ENCODE assay signal across 8 mouse cellular contexts in genomic region chr11:59230144-59230760, GRCm38 (mm10). TPM values are rescaled to one million over a fixed set of nuclear protein-coding genes. Genes with fewer than 3 reads are reported as not detected.
DNase-seq lines count a peak whose midpoint lies in the region; ATAC-seq and TF ChIP-seq lines count a peak whose summit lies in the region.

No protein-coding gene starts in this region.

- peaks cover 15% of the 10 kb centered on the region for H3K4me1 ChIP-seq in testis, adult 2 months (ENCODE audit: control insufficient read depth, insufficient read depth, low read length)
- peaks cover 20% of the 10 kb centered on the region for H3K4me1 ChIP-seq in embryonic facial prominence, embryonic 14.5 days (ENCODE audit: control insufficient read depth, insufficient read depth, low read length)
- peaks cover 5% of the 10 kb centered on the region; the same call in 1 of the 2 replicates for H3K4me1 ChIP-seq in intestine, postnatal 0 days (replicated peaks; ENCODE audit: control insufficient read depth, insufficient read depth, low read length)
- H3K4me1 ChIP-seq in lung, adult 2 months (ENCODE audit: control insufficient read depth, insufficient read depth, low read length) = peaks cover 15% of the 10 kb centered on the region

- WGBS in embryonic facial prominence, embryonic 14.5 days = 16% methylated on average over 7 of the region's 7 CpGs
- WGBS in intestine, postnatal 0 days = 6% methylated on average over 7 of the region's 7 CpGs
- WGBS in lung, adult 2 months = 12% methylated on average over 7 of the region's 7 CpGs

- no peaks in the 10 kb centered on the region for H3K36me3 ChIP-seq in testis, adult 2 months (ENCODE audit: control insufficient read depth, insufficient read depth, low read length)
- H3K36me3 ChIP-seq in embryonic facial prominence, embryonic 14.5 days (ENCODE audit: control insufficient read depth, insufficient read depth, low read length) = no peaks in the 10 kb centered on the region
- no peaks in the 10 kb centered on the region for H3K36me3 ChIP-seq in intestine, postnatal 0 days (ENCODE audit: control insufficient read depth, insufficient read depth)

- ATAC-seq in embryonic facial prominence, embryonic 14.5 days (ENCODE audit: low read depth) = no peak
- ATAC-seq in intestine, postnatal 0 days = no peak

- no peak overlapping the region for H3K9ac ChIP-seq in embryonic facial prominence, embryonic 14.5 days (ENCODE audit: low read depth, low read length)
- H3K9ac ChIP-seq in intestine, postnatal 0 days (ENCODE audit: low read depth, low read length) = no peak overlapping the region

- H3K27me3 ChIP-seq in testis, adult 2 months (ENCODE audit: control insufficient read depth, insufficient read depth, low read length) = no peaks in the 10 kb centered on the region
- H3K27me3 ChIP-seq in embryonic facial prominence, embryonic 14.5 days (replicated peaks; ENCODE audit: control insufficient read depth, insufficient read depth, low read length) = no peaks in the 10 kb centered on the region
- no peaks in the 10 kb centered on the region for H3K27me3 ChIP-seq in intestine, postnatal 0 days (replicated peaks; ENCODE audit: control insufficient read depth, insufficient read depth, low read length)

- no peaks in the 10 kb centered on the region for H3K9me3 ChIP-seq in embryonic facial prominence, embryonic 14.5 days (ENCODE audit: control insufficient read depth, low read length)
- no peaks in the 10 kb centered on the region for H3K9me3 ChIP-seq in intestine, postnatal 0 days (ENCODE audit: control insufficient read depth)

- no peak for DNase-seq in testis, postnatal 14 days (ENCODE audit: low spot score)
- DNase-seq in adrenal gland, postnatal 10 days = peak; percentile 80
- peak; percentile 56 for DNase-seq in embryonic facial prominence, embryonic 14.5 days (ENCODE audit: low spot score)
- DNase-seq in lung, adult 2 months = peak; percentile 76
- peak; percentile 57 for DNase-seq in right cerebral cortex, postnatal 14 days
- no peak for DNase-seq in ovary, adult 18-20 months (ENCODE audit: low spot score)

- no peak overlapping the region for H3K4me2 ChIP-seq in embryonic facial prominence, embryonic 14.5 days (ENCODE audit: low read depth, low read length)
- no peak overlapping the region for H3K4me2 ChIP-seq in intestine, postnatal 0 days (replicated peaks; ENCODE audit: low read depth)

- TF ChIP-seq CTCF in testis, adult 2 months (IDR thresholded peaks at IDR 0.05; ENCODE audit: control insufficient read depth, insufficient read depth, insufficient replicate concordance, low read depth, low read length) = peak; percentile 53; the same call in 1 of the 2 replicates
- TF ChIP-seq CTCF in intestine, postnatal 0 days (IDR thresholded peaks at IDR 0.05; ENCODE audit: low read depth) = peak; percentile 88
- TF ChIP-seq CTCF in lung, adult 2 months (IDR thresholded peaks at IDR 0.05; ENCODE audit: insufficient read depth, low read length) = peak; percentile 84

- no peak overlapping the region for H3K27ac ChIP-seq in testis, adult 2 months (ENCODE audit: control insufficient read depth, insufficient read depth, low read depth, low read length)
- H3K27ac ChIP-seq in embryonic facial prominence, embryonic 14.5 days (replicated peaks; ENCODE audit: low read depth, low read length) = no peak overlapping the region
- H3K27ac ChIP-seq in intestine, postnatal 0 days (ENCODE audit: low read depth, low read length) = no peak overlapping the region

- TF ChIP-seq POLR2A in testis, adult 2 months (IDR thresholded peaks at IDR 0.05; ENCODE audit: control insufficient read depth, low read depth, low read length) = no peak
- no peak for TF ChIP-seq POLR2A in lung, adult 2 months (IDR thresholded peaks at IDR 0.05; ENCODE audit: borderline replicate concordance, extremely low read depth, low read depth, low read length)

- H3K4me3 ChIP-seq in testis, adult 2 months (ENCODE audit: control insufficient read depth, low read depth, low read length) = no peak overlapping the region
- H3K4me3 ChIP-seq in embryonic facial prominence, embryonic 14.5 days (ENCODE audit: low read depth, low read length) = no peak overlapping the region
- H3K4me3 ChIP-seq in intestine, postnatal 0 days (ENCODE audit: low read depth, low read length) = no peak overlapping the region
- no peak overlapping the region for H3K4me3 ChIP-seq in lung, adult 2 months (replicated peaks; ENCODE audit: extremely low read depth, low read depth, low read length)

RNA-seq across cellular contexts. Expression of gene Arf1, which starts 2.2 kb away (rescaled TPM):
- polyA plus RNA-seq in testis, adult 2 months (2012; rRNA removed) = 243 and 247 TPM in 2 replicates
- total RNA-seq in adrenal gland, postnatal 10 days (2021) = 100 to 1,000 TPM; 322 to 364 TPM
- polyA plus RNA-seq in embryonic facial prominence, embryonic 14.5 days (2014; fragmentation: Nextera tagmentation; extraction: Ambion mirVana) = 665 and 687 TPM in 2 replicates
- polyA plus RNA-seq in intestine, postnatal 0 days (2015; fragmentation: Nextera tagmentation; extraction: Ambion mirVana) = 574 and 605 TPM in 2 replicates
- polyA plus RNA-seq in lung, adult 2 months (2012; rRNA removed) = 525 and 566 TPM in 2 replicates

RNA-seq across cellular contexts. Expression of gene 2310033P09Rik, which starts 22.1 kb away (rescaled TPM):
- 11.1 and 13.3 TPM in 2 replicates for polyA plus RNA-seq in testis, adult 2 months (2012; rRNA removed)
- total RNA-seq in adrenal gland, postnatal 10 days (2021) = 10 to 100 TPM; 21.2 to 21.8 TPM
- 23.9 and 27.0 TPM in 2 replicates for polyA plus RNA-seq in embryonic facial prominence, embryonic 14.5 days (2014; fragmentation: Nextera tagmentation; extraction: Ambion mirVana)
- polyA plus RNA-seq in intestine, postnatal 0 days (2015; fragmentation: Nextera tagmentation; extraction: Ambion mirVana) = 24.1 and 30.6 TPM in 2 replicates
- 23.5 and 29.2 TPM in 2 replicates for polyA plus RNA-seq in lung, adult 2 months (2012; rRNA removed)

RNA-seq across cellular contexts. Expression of gene Mrpl55, which starts 28.0 kb away (rescaled TPM):
- 75.8 and 82.3 TPM in 2 replicates for polyA plus RNA-seq in testis, adult 2 months (2012; rRNA removed)
- total RNA-seq in adrenal gland, postnatal 10 days (2021) = 10 to 100 TPM; 72.8 to 78.8 TPM
- 81.9 and 89.3 TPM in 2 replicates for polyA plus RNA-seq in embryonic facial prominence, embryonic 14.5 days (2014; fragmentation: Nextera tagmentation; extraction: Ambion mirVana)
- polyA plus RNA-seq in intestine, postnatal 0 days (2015; fragmentation: Nextera tagmentation; extraction: Ambion mirVana) = 87.1 and 96.5 TPM in 2 replicates
- 26.0 and 27.0 TPM in 2 replicates for polyA plus RNA-seq in lung, adult 2 months (2012; rRNA removed)

RNA-seq across cellular contexts. Expression of gene Guk1, which starts 38.2 kb away (rescaled TPM):
- polyA plus RNA-seq in testis, adult 2 months (2012; rRNA removed) = 168 and 188 TPM in 2 replicates
- 10 to 100 TPM; 63.7 to 64.9 TPM for total RNA-seq in adrenal gland, postnatal 10 days (2021)
- 114 and 126 TPM in 2 replicates for polyA plus RNA-seq in embryonic facial prominence, embryonic 14.5 days (2014; fragmentation: Nextera tagmentation; extraction: Ambion mirVana)
- 110 and 119 TPM in 2 replicates for polyA plus RNA-seq in intestine, postnatal 0 days (2015; fragmentation: Nextera tagmentation; extraction: Ambion mirVana)
- polyA plus RNA-seq in lung, adult 2 months (2012; rRNA removed) = 100 and 126 TPM in 2 replicates

RNA-seq across cellular contexts. Expression of gene Gjc2, which starts 47.2 kb away (rescaled TPM):
- 2.1 and 2.7 TPM in 2 replicates for polyA plus RNA-seq in testis, adult 2 months (2012; rRNA removed)
- total RNA-seq in adrenal gland, postnatal 10 days (2021) = under 1 TPM; 0.48 to 0.88 TPM
- polyA plus RNA-seq in embryonic facial prominence, embryonic 14.5 days (2014; fragmentation: Nextera tagmentation; extraction: Ambion mirVana) = 0.29 and 0.60 TPM in 2 replicates
- polyA plus RNA-seq in intestine, postnatal 0 days (2015; fragmentation: Nextera tagmentation; extraction: Ambion mirVana) = 2.2 and 2.3 TPM in 2 replicates
- 1.7 and 3.5 TPM in 2 replicates for polyA plus RNA-seq in lung, adult 2 months (2012; rRNA removed)

Comparison
In these comparisons a context has a peak if more than half of its experiments do, and no peak if none do; other contexts are left out.
1. DNase-seq: peak in adrenal gland, postnatal 10 days (single experiment), embryonic facial prominence, embryonic 14.5 days (single experiment), lung, adult 2 months (single experiment) and right cerebral cortex, postnatal 14 days (single experiment); none in testis, postnatal 14 days (single experiment) and ovary, adult 18-20 months (single experiment).
2. Peak in every context shown above with its lines, with median percentiles within 50 percentile points of each other: CTCF ChIP-seq.